Mouse (Mus musculus): ENCODE measurements at regions not wholly inside any gene's neighbourhood (a gene's known extent, or its start where the extent isn't known, plus 50 kb on each side); places are given as distances from the start of the nearest gene placed in this dataset.
A peak's percentile ranks its signal among the peaks of the same experiment; 100 is the strongest.

DNA sequence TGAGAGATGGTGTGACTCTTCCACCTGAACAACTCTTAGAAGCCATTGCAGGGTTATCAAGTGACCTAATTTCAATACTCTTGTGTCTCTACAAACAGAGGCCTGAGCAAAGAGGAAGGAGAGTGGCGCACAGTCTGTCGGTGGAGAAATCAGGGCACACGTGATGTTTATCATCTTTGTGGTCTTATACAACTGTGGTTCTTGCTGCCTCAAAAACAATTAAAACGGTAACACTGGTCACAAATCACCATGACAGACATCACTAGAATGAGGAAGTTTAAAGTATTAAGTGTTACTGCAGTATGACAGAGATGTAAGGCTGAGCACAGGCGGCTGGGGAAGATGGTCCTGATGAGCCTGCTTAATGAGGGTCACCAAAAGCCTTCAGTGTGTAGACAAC is 73.6 kb downstream of the Sdc1 start:
- DNase-seq (ENCODE audit: low read depth): no peak

GRCm38 (mm10) chr12:8845443-8845842 is 74.3 kb downstream of the Sdc1 start:
- DNase-seq (ENCODE audit: low read depth): no peak

DNA sequence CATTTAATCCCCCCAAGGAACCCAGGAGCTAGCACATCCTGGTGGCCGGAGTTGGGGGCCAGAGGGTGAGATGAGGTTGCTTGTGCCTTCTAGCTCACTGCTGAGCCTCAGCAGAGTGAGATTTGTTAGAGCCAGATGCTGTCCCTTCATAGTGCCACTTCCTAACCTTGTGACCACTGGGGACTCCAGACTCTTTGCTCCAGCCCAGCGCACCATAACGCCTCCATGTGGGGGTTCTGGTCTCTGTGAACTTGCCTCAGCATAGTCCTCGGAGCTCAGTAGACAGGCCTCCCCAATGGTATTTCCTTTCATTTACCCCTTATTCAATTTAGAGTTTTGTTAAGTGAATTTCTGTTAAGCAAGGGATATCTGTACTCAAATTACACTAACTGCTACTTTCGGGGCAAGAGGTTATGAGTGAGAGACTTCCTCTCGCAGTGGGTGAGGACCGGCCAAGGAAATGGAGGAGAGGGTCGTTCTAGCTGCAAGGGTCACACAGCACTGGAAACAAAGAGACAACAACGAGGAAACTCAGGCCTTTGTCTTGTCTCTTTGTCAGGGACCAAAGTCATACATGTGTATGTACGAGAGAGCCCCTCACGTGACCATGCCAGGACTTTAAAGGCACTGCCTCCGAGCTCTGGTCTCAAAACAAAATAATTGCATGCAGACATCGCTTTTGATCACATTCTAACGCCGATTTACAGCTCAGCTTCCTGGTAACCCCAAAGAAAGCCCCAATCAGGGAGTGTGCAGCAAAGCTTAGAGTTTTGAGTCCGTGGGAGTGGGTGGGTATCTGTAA is 74.8 kb upstream of the Laptm4a start:
- peak; percentile 52 for DNase-seq (ENCODE audit: low read depth)

DNA sequence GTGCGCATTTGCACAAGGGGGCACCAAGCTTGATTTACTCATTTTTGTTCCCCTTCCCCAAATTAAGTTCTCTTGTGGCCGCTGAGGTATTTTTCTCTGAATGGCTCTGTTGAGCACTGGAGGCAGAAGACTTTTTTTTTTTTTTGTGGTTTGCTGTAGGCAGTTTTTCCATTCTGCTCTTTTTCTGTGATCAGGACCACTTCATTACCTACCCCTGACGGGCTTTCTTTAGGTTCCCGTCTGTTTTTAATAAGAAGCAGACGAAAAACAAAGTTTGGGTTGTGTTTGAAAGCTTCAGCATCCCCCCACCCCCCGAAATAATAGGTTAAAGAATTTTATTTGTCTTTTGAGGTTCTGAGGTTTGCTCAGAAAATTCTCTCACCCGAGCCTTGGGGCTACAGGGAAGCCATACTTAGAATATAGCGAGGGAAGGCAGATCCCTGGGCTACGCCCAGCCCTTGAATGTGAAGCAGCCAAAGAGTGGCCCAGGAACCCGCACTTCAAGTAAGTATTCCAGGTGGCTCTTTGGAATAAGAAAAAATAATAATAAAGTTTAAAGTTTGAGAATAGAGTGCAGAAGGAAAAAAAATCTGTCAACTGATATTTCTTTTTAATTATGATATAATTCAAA is 74.1 kb upstream of the Laptm4a start:
- DNase-seq (ENCODE audit: low read depth): no peak

DNA sequence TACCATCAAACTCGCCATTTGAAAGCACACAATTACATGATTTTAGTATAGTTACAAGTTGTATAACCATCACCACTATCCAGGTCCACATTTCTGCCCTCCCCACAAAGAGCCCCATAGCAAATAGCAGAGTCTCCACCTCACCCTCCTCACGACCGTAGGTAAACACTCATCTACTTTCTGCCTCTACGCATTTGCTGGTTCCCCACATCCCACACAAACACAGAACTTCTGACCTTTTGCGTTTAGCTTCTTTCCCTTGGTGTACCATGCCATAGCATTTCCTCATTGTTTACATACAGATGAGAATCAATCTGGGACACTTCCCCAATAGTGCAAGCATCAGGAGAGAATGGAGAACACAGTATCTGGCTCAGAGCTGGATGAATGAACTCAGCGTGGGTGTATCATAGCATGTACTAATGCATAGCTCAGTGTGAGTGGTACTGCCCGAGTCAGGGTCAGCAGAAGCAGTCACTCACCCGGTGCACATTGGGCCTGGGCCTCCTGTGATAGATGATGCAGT is 73.5 kb upstream of the Laptm4a start:
- DNase-seq (ENCODE audit: low read depth): no peak

- DNase-seq (ENCODE audit: low read depth): no peak
Observed at GRCm38 (mm10) chr12:8853858-8854257, 67.6 kb upstream of the Laptm4a start.

- no peak for DNase-seq (ENCODE audit: low read depth)
Observed at GRCm38 (mm10) chr12:8854401-8854800, 67.1 kb upstream of the Laptm4a start.

DNA sequence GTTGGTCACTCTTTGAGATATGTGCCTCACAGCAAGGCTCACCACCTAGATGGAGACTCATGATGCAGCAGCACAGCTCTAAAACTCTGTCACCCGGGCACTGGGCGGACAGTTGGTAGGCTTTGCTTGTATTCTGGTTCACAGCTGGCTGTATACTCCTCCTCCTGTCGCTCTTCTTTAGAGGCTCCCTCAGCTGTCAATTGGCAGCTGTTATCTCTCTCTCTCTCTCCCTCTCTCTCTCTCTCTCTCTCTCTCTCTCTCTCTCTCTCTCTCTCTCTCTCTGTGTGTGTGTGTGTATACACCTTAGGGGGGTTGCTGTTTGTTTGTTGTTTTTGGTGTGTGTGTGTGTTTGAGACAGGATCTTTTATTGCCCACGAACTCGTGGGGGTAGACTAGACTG is 66.3 kb upstream of the Laptm4a start:
- DNase-seq (ENCODE audit: low read depth): no peak

DNA sequence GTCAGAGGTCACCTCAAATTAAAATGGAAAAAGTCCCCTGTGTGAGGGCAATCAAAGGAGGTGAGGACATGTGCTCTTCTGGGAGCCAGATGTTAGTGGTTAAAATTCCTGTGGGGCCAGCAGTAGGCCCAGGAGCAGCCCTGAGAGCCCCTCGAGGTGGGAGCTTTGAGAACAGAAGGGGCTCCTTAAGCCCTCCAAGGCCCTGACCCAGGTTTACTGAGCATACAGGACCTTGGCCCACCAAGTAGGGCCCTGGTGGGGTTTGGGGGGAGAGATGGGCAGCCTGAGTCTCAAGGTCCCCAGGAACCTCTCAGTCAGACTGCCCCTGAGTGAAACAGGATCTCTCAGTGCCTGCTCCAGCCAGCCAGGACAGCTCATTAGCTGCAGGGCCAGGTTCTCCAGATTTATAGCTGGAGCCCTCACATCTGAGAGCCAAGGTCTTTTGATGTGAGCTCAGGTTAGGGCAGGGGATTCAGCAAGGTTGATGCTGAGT is 65.4 kb upstream of the Laptm4a start:
- no peak for DNase-seq (ENCODE audit: low read depth)

- DNase-seq (ENCODE audit: low read depth): no peak
Observed at GRCm38 (mm10) chr12:8857308-8857707, 64.2 kb upstream of the Laptm4a start.

DNA sequence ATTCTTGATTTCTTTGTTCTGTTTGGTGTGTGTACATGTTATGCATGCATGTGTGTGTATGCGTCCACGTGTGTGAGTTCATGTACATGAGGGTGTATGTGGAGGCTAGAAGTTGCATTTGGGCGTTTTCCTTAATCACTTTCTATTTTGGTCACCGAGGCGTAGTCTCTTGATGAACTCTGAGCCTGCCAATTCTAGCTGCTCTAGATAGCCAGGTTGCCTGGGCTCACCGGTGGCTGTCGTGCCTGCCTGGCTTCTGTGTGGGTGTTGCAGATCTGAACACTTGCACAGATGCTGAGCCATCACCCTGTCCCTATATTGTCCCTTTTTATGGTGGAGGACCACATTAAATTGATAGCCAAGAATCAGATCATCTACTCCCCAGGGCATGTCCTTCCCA is 62.7 kb upstream of the Laptm4a start:
- no peak for DNase-seq (ENCODE audit: low read depth)

DNA sequence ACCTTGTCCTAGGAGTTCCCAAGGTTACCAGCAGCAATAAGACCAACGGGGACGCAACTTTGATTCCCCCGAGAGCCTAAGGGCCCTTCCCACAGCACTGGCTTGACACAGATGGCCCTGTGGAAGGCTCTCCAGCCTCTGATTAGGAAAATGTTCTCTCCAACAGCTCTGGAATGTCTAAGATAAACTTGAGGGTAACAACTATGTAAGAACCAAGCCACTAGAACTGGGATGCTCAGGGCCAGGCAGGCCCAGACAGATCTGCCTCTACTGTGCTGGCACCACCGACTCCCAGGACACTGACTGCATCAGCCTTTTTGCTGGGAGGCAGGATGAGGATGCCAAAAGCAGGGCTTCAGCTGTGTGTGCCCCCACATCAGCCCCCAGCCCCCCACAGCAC is 61.9 kb upstream of the Laptm4a start:
- DNase-seq (ENCODE audit: low read depth): no peak

DNA sequence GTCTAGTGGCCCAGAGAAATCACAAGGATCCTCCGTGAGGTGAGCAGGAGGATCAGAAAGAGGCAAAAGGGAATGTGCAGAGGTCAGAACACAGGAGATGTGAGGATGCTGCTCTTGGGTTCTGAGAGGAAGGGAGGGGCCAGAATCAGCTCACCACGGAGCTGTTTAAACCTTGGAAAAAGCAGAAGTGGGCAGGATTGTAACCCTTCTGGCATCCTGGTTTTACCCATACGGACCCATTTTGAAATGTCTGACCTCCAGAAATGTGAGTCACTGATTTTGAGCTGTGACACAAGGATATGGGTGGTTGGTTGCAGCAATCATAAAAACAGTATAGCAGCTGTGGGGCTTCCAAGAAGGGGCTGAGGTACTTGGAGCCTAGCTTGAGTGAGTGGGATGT is 56.6 kb upstream of the Laptm4a start:
- no peak for DNase-seq (ENCODE audit: low read depth)

DNA sequence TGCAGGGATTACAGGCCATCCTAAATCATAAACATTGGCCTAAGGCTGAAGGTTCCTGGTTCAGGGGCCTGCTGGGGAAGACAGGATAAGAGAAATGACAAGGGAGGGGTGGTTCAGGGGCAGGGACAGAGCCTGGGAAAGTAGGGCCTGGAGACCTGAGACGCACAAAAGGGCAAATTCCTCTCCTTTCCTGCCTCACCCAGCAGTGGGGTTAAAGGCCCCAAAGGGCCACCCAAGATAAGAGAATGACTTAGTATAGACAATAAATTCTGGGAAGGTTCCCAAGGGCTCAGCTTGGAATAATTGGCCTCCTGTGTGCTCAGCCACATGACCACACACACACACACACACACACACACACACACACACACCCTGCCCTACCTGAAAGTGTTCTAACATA is 56.2 kb upstream of the Laptm4a start:
- DNase-seq (ENCODE audit: low read depth): no peak

DNA sequence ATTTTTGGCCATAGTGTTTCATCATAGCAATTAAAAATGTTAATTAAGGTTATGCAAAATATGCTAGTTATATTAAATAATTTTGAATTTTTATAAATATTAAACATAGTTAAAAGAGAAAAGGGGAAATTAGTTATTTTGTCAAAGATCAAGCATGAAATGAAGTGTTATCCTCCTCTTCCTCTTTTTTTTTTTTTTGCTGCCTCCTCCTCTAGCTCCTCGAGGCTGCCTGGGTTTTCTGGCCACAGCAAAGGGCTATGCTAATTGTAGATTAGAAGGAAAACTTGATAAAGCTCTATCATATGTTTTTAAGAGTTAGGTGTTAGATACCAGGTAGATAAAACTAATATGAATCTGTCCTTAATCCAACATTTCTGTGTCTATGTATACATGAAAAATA is 54.4 kb upstream of the Laptm4a start:
- DNase-seq (ENCODE audit: low read depth): no peak

GRCm38 (mm10) chr12:8868690-8869089 is 52.8 kb upstream of the Laptm4a start:
- no peak for DNase-seq (ENCODE audit: low read depth)

DNA sequence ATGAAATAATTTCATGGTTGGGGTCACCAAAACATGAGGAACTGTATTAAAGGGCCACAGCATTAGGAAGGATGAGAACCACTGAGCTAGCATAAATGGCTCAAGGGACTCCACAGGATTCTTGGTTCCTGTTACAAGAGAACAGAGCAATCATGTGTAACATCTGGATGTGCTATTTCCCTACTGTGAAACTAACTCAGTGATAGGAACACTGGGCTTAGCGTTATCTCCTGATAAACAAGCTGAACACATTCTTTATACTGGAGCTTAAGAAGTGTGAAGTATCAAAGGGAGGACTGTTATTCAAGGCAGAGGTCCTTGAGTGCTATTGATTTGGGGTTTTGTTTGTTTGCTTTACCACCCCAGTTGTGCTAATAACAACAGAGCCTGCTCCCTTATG is 52.3 kb upstream of the Laptm4a start:
- no peak for DNase-seq (ENCODE audit: low read depth)

Measured in naive thymus-derived CD4-positive, alpha-beta T cell, adult 2 months (primary cell).